Mouse (Mus musculus): ENCODE measurements around the gene Zfand5.
"Not testable (repeated sequence)": the region's sequence is repeated elsewhere in the genome, so short reads cannot be mapped to it uniquely, and the experiment has no call there.

Zfand5 gene

GRCm38 (mm10) chr19:21271741-21272654 is at the start of gene Zfand5:
Gene Zfand5 (plus strand): TSS chr19:21272278.
- peak; percentile 97 for DNase-seq (ENCODE audit: low read depth, low spot score)
- Histone ChIP-seq H3K27me3 (ENCODE audit: control insufficient read depth, insufficient read depth, low read length, poor library complexity, severe bottlenecking) (no peaks in the 10 kb centered on the region), H3K36me3 (ENCODE audit: control insufficient read depth, insufficient read depth, low read length, poor library complexity, severe bottlenecking) (no peaks in the 10 kb centered on the region; the same call in 1 of the 2 replicates)

- Histone ChIP-seq H3K27me3 (ENCODE audit: control insufficient read depth, insufficient read depth, low read length, poor library complexity, severe bottlenecking) (no peaks in the 10 kb centered on the region), H3K36me3 (ENCODE audit: control insufficient read depth, insufficient read depth, low read length, poor library complexity, severe bottlenecking) (no peaks in the 10 kb centered on the region)
- DNase-seq (ENCODE audit: low read depth, low spot score), result no peak
Observed at GRCm38 (mm10) chr19:21227131-21227530, 44.9 kb upstream of the Zfand5 start.

GRCm38 (mm10) chr19:21227754-21228153 is 44.3 kb upstream of the Zfand5 start:
- no peak for DNase-seq (ENCODE audit: low read depth, low spot score)
- Histone ChIP-seq H3K27me3 (ENCODE audit: control insufficient read depth, insufficient read depth, low read length, poor library complexity, severe bottlenecking) (no peaks in the 10 kb centered on the region), H3K36me3 (ENCODE audit: control insufficient read depth, insufficient read depth, low read length, poor library complexity, severe bottlenecking) (no peaks in the 10 kb centered on the region)

GRCm38 (mm10) chr19:21248730-21249129 is 23.3 kb upstream of the Zfand5 start:
- not testable (repeated sequence) for DNase-seq (ENCODE audit: low read depth, low spot score); H3K27me3 ChIP-seq (ENCODE audit: control insufficient read depth, insufficient read depth, low read length, poor library complexity, severe bottlenecking); H3K36me3 ChIP-seq (ENCODE audit: control insufficient read depth, insufficient read depth, low read length, poor library complexity, severe bottlenecking)

DNA sequence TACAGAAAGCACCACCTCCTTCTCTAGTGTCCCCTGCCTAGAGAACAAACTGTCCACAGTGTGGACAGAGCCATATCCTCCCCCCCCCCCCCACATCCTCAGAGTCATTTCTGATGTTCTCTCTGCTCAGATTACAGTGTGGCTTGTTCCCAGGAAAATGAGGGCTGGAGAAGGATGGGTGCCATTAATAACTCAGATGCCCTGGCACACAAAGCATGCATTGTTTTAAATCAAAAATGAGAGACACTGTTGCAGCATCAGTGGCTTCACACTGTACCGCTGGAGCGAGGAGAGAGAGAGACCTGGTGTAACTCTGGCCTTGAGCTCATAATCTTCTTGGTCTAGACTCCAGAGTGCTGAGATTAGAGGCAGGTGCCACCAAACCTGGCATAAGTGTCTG is 18.2 kb upstream of the Zfand5 start:
- Histone ChIP-seq H3K27me3 (ENCODE audit: control insufficient read depth, insufficient read depth, low read length, poor library complexity, severe bottlenecking) (no peaks in the 10 kb centered on the region), H3K36me3 (ENCODE audit: control insufficient read depth, insufficient read depth, low read length, poor library complexity, severe bottlenecking) (no peaks in the 10 kb centered on the region)
- no peak for DNase-seq (ENCODE audit: low read depth, low spot score)

- Histone ChIP-seq H3K27me3 (ENCODE audit: control insufficient read depth, insufficient read depth, low read length, poor library complexity, severe bottlenecking) (no peaks in the 10 kb centered on the region), H3K36me3 (ENCODE audit: control insufficient read depth, insufficient read depth, low read length, poor library complexity, severe bottlenecking) (no peaks in the 10 kb centered on the region)
- DNase-seq (ENCODE audit: low read depth, low spot score), result no peak
Observed at GRCm38 (mm10) chr19:21255920-21256319, 16.2 kb upstream of the Zfand5 start.

DNA sequence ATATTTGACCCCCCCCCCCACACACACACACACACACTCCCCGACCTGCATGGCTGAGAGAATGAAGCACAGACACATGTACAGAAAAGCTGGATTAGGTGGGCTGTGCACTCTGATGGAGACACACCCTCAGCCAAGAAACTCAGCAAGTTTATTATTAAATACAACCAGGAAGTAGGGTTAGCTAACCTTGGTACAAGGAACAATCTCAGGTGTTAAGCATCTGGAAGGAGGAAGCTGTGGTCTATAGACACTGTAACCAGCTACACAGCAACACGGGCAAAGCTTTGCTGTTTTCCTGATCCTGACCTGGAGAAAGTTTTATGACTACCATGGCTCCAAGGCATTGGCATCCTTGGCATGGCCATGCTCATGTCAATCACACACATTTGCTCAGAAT is 12.6 kb upstream of the Zfand5 start:
- Histone ChIP-seq H3K27me3 (ENCODE audit: control insufficient read depth, insufficient read depth, low read length, poor library complexity, severe bottlenecking) (no peaks in the 10 kb centered on the region), H3K36me3 (ENCODE audit: control insufficient read depth, insufficient read depth, low read length, poor library complexity, severe bottlenecking) (no peaks in the 10 kb centered on the region)
- peak; percentile 33 for DNase-seq (ENCODE audit: low read depth, low spot score)

- no peaks in the 10 kb centered on the region for H3K36me3 ChIP-seq (ENCODE audit: control insufficient read depth, insufficient read depth, low read length, poor library complexity, severe bottlenecking)
- peak; percentile 70 for DNase-seq (ENCODE audit: low read depth, low spot score)
- no peaks in the 10 kb centered on the region for H3K27me3 ChIP-seq (ENCODE audit: control insufficient read depth, insufficient read depth, low read length, poor library complexity, severe bottlenecking)
Observed at GRCm38 (mm10) chr19:21260280-21260679, 11.8 kb upstream of the Zfand5 start.

DNA sequence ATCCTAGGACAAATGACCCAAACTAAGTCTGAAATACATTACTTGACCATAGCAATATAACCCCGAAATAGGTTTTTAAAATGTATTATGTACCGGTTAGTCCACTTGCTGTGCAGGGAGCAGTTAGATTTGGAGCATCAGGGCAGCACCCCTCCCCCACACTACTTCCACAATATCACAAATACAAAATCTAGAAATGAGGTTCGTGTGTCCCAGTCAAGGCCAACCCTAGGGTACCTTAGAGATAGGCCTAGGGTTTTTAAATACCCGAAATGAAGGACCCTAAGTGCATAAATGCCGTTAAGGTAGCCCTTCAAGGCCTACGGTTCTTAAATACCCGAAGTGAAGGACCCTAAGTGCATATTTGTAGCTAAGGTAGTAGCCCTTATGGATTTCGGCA is 892 bp upstream of the Zfand5 start:
- DNase-seq (ENCODE audit: low read depth, low spot score), result no peak
- no peaks in the 10 kb centered on the region for H3K27me3 ChIP-seq (ENCODE audit: control insufficient read depth, insufficient read depth, low read length, poor library complexity, severe bottlenecking)
- H3K36me3 ChIP-seq (ENCODE audit: control insufficient read depth, insufficient read depth, low read length, poor library complexity, severe bottlenecking), result no peaks in the 10 kb centered on the region

GRCm38 (mm10) chr19:21272655-21273284 is 692 bp downstream of the Zfand5 start:
- peaks cover 2% of the 10 kb centered on the region; the same call in 1 of the 2 replicates for H3K36me3 ChIP-seq (ENCODE audit: control insufficient read depth, insufficient read depth, low read length, poor library complexity, severe bottlenecking)
- no peaks in the 10 kb centered on the region for H3K27me3 ChIP-seq (ENCODE audit: control insufficient read depth, insufficient read depth, low read length, poor library complexity, severe bottlenecking)
- no peak for DNase-seq (ENCODE audit: low read depth, low spot score)

DNA sequence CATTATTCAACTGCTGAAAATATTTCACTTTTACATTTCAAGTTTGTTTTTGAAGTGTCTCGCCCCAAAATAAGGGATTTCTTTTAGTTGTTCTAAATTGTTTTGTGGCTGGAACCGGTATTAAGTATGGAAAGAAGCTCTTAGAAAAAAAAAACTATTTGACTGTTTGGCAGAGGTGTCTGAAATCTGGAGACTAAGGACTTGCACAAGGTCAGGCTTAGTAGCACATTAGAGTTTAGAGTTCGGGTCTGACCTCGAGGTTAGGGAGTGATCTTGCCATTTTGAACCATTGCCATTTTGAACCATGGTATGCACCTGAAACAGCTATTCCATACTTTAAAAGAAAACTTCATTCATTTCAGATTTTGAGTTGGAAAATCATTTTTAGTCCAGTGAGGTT is 1.4 kb downstream of the Zfand5 start:
- no peaks in the 10 kb centered on the region for H3K27me3 ChIP-seq (ENCODE audit: control insufficient read depth, insufficient read depth, low read length, poor library complexity, severe bottlenecking)
- DNase-seq (ENCODE audit: low read depth, low spot score), result no peak
- H3K36me3 ChIP-seq (ENCODE audit: control insufficient read depth, insufficient read depth, low read length, poor library complexity, severe bottlenecking), result peaks cover 2% of the 10 kb centered on the region; the same call in 1 of the 2 replicates

- peak; percentile 85 for DNase-seq (ENCODE audit: low read depth, low spot score)
- Histone ChIP-seq H3K27me3 (ENCODE audit: control insufficient read depth, insufficient read depth, low read length, poor library complexity, severe bottlenecking) (no peaks in the 10 kb centered on the region), H3K36me3 (ENCODE audit: control insufficient read depth, insufficient read depth, low read length, poor library complexity, severe bottlenecking) (peaks cover 2% of the 10 kb centered on the region; the same call in 1 of the 2 replicates)
Observed at GRCm38 (mm10) chr19:21274181-21274591, 2.1 kb downstream of the Zfand5 start.

DNA sequence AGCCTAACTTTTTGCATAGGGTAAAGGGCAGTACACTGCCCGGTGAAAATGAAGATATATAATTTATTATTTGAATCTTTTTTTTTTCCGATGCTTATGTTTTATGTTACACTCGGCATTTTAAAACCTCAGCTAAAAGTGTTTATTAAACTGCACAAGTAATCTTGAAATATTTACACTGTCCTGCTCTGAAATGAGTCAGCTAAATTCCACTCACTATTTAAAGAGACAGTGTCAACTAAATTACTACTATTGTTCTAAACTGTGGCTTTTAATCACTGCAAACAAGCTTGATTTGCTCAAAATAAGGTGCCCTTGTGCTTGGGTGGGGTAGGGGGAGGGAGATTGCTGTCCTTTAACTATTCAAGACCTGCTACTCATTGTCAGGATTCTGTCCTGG is 2.6 kb downstream of the Zfand5 start:
- Histone ChIP-seq H3K36me3 (ENCODE audit: control insufficient read depth, insufficient read depth, low read length, poor library complexity, severe bottlenecking) (peaks cover 3% of the 10 kb centered on the region; the same call in 1 of the 2 replicates), H3K27me3 (ENCODE audit: control insufficient read depth, insufficient read depth, low read length, poor library complexity, severe bottlenecking) (no peaks in the 10 kb centered on the region)
- DNase-seq (ENCODE audit: low read depth, low spot score), result no peak

DNA sequence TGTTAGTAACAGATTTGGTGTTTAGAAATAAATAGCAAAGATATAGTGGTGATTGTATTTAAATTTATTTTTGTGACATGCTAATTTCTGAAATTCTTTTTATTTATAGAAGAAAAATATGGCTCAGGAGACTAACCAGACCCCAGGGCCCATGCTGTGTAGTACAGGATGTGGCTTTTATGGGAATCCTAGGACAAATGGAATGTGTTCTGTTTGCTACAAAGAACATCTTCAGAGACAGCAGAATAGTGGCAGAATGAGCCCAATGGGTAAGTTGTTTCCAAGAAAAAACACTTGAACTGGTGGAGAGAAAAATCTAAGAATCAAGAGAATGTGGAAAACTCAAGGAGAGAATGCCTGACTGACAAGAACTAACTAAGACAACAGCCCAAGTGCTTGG is 4.2 kb downstream of the Zfand5 start:
- DNase-seq (ENCODE audit: low read depth, low spot score), result no peak
- no peaks in the 10 kb centered on the region for H3K27me3 ChIP-seq (ENCODE audit: control insufficient read depth, insufficient read depth, low read length, poor library complexity, severe bottlenecking)

DNA sequence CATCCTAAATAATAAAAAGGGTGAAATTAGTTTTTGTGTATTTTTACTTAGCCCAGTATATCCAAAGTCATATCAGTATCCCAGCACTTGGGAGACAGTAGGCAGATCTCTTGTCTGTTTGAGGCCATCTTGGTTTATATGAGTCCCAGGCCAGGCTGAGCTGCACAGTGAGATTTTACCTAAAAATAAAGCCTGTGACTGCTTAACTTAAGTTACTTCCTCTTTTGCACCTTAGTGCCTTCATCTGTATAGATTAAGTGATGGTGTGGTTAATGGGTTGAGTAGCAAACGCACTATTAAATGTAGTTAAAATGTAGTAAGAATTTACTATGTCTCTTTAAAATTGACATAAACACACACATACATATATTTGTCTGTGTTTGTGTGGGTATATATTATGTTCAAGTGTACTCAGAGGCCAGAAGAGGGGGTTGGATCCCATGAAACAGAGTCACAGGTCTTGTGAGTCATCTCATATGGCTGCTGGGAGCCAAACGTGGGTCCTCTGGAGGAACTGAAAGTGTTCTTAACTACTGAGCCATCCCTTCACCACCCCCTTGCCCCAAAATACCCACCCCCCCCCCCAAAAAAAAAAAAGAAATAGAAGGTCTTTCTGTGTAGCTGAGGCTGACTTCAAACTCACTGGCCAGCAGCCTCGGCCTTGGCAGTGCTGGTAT is 14.5 kb downstream of the Zfand5 start:
- Histone ChIP-seq H3K36me3 (ENCODE audit: control insufficient read depth, insufficient read depth, low read length, poor library complexity, severe bottlenecking) (no peaks in the 10 kb centered on the region), H3K27me3 (ENCODE audit: control insufficient read depth, insufficient read depth, low read length, poor library complexity, severe bottlenecking) (no peaks in the 10 kb centered on the region)
- peak; percentile 83 for DNase-seq (ENCODE audit: low read depth, low spot score)

More for the DNA sequence above, 4.2 kb downstream of the Zfand5 start:
- H3K36me3 ChIP-seq (ENCODE audit: control insufficient read depth, insufficient read depth, low read length, poor library complexity, severe bottlenecking), result peaks cover 8% of the 10 kb centered on the region

All from splenic B cell, adult 2 months (primary cell).